Mouse (Mus musculus): ENCODE results near the gene Mpv17l. TPM values are rescaled to one million over a fixed set of nuclear protein-coding genes. Genes with fewer than 3 reads are reported as not detected.

The Mpv17l gene
- polyA plus RNA-seq, 1 experiment from 2014 or later, result 41.5 TPM

DNA sequence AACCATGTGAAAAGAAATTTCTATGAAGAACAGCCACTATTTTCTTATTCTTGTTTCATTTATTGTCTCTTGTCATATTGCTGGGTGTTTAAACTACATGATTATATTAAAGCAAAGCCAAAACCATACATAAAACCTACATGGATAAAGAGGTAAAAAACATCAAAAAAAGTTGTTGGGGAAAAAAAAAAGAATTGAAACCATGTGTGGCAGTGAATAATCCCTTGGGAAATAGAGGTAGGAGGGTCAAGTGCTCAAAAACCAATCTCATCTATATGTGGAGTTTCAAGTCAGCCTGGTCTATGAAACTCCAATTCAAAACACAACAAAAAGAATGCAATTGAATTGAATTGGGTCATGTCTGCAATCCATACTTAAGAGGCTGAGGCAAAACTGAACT lies 10.1 kb upstream of the Mpv17l start:
- no peaks in the 10 kb centered on the region for H3K27me3 ChIP-seq (ENCODE audit: control insufficient read depth, insufficient read depth, low read depth, low read length)
- no peaks in the 10 kb centered on the region for H3K36me3 ChIP-seq (ENCODE audit: control insufficient read depth, insufficient read depth, low read length)
- no peaks in the 10 kb centered on the region for H3K9me3 ChIP-seq (replicated peaks; ENCODE audit: control insufficient read depth, low read length, poor library complexity, severe bottlenecking)
- no peak overlapping the region for H3K9ac ChIP-seq (ENCODE audit: low read depth, low read length)
- no peak overlapping the region for H3K4me2 ChIP-seq (ENCODE audit: low read length)
- no peak overlapping the region for H3K4me3 ChIP-seq (ENCODE audit: low read depth, low read length)
- no peaks in the 10 kb centered on the region for H3K4me1 ChIP-seq (ENCODE audit: control insufficient read depth, insufficient read depth, low read length)
- ATAC-seq, result no peak
- no peak overlapping the region for H3K27ac ChIP-seq (ENCODE audit: low read length)

DNA sequence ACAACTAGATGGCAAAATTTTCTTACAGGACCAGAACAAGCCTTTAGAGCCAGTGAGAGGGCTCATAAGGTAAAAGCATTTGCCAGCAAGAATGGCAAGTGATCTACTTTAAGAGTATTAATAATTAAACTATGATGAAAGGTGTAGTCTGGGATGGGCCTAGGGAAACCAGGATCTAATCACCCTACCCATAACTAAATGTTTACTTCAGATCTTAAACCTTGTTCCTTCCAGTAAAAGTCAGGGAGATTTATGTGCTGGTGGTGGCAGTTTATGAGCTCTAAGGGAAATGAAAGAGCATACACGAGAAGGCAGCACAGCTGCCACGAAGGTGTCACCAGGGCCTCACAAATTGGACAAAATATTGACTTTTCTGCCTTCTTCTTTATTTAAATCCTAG lies 8.9 kb upstream of the Mpv17l start:
- Histone ChIP-seq H3K27ac (ENCODE audit: low read length) (no peak overlapping the region), H3K27me3 (ENCODE audit: control insufficient read depth, insufficient read depth, low read depth, low read length) (no peaks in the 10 kb centered on the region), H3K4me2 (ENCODE audit: low read length) (no peak overlapping the region), H3K9me3 (replicated peaks; ENCODE audit: control insufficient read depth, low read length, poor library complexity, severe bottlenecking) (no peaks in the 10 kb centered on the region), H3K4me3 (ENCODE audit: low read depth, low read length) (no peak overlapping the region), H3K36me3 (ENCODE audit: control insufficient read depth, insufficient read depth, low read length) (no peaks in the 10 kb centered on the region), H3K4me1 (ENCODE audit: control insufficient read depth, insufficient read depth, low read length) (no peaks in the 10 kb centered on the region), H3K9ac (ENCODE audit: low read depth, low read length) (no peak overlapping the region)
- no peak for ATAC-seq
- WGBS, result 89% methylated on average over 2 of the region's 2 CpGs

DNA sequence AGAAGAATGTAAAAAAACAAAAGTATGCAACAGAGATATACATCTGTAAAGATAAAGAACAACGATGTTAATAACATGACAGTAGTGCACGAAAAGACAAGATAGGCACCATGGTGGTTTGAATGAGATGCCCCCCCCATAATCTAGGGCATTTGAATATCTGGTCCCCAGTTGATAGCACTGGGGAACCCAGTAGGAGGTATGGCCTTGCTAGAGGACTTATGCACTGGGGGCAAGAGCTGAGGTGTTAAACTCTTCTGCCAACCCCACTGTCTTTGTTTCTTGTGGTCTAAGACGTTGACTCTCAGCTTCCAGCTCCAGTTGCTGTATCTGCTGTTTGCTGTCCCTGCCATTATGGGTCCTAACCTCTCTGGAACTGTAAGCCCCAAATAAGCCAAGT lies 7.2 kb upstream of the Mpv17l start:
- H3K4me3 ChIP-seq (ENCODE audit: low read depth, low read length), result no peak overlapping the region
- H3K9ac ChIP-seq (ENCODE audit: low read depth, low read length), result no peak overlapping the region
- no peaks in the 10 kb centered on the region for H3K4me1 ChIP-seq (ENCODE audit: control insufficient read depth, insufficient read depth, low read length)
- no peak for ATAC-seq
- 88% methylated on average over 3 of the region's 3 CpGs for WGBS
- no peak overlapping the region for H3K27ac ChIP-seq (ENCODE audit: low read length)
- H3K4me2 ChIP-seq (ENCODE audit: low read length), result no peak overlapping the region
- H3K27me3 ChIP-seq (ENCODE audit: control insufficient read depth, insufficient read depth, low read depth, low read length), result no peaks in the 10 kb centered on the region
- no peaks in the 10 kb centered on the region for H3K9me3 ChIP-seq (replicated peaks; ENCODE audit: control insufficient read depth, low read length, poor library complexity, severe bottlenecking)
- no peaks in the 10 kb centered on the region for H3K36me3 ChIP-seq (ENCODE audit: control insufficient read depth, insufficient read depth, low read length)

DNA sequence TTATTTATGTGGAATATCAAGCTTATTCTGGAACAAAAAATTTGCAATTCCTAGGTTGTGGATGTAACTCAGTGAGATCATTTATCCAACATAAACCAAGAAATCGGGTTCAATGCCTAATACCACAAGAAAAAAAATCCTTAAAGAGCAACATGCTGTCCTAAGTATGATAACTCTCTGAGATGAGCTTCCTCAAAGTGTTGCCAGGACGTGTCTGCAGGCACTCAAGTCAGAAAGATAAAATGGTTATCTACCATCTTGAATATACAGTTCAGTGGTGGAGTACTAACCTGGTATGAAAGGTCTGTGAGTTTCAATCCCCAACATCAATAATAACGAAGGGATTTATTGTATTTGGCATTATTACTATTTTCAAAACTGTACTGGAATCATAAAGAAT lies 6.6 kb upstream of the Mpv17l start:
- H3K9me3 ChIP-seq (replicated peaks; ENCODE audit: control insufficient read depth, low read length, poor library complexity, severe bottlenecking), result no peaks in the 10 kb centered on the region
- ATAC-seq, result no peak
- H3K4me3 ChIP-seq (ENCODE audit: low read depth, low read length), result no peak overlapping the region

DNA sequence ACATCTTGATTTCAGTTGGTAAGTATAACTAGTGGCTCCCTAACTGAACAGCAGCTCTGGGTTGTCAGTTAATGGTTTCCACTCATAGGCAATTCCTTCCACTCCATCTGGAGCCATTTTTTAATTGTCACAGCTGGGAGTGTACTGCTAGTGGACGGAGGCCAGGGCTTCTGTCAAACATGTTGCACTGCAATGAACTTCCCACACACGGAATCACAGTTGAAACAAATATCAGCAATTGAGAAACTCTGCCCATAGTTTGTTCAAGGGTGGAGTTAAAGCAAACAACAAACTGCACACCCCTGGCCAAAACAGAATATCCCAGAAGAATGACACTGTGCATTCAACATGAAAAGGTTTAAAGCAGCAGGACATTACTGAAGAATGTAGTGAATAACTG lies 4.0 kb upstream of the Mpv17l start:
- no peaks in the 10 kb centered on the region for H3K36me3 ChIP-seq (ENCODE audit: control insufficient read depth, insufficient read depth, low read length)
- no peak overlapping the region for H3K4me2 ChIP-seq (ENCODE audit: low read length)
- no peak overlapping the region for H3K27ac ChIP-seq (ENCODE audit: low read length)
- H3K4me1 ChIP-seq (ENCODE audit: control insufficient read depth, insufficient read depth, low read length), result peaks cover 12% of the 10 kb centered on the region
- H3K27me3 ChIP-seq (ENCODE audit: control insufficient read depth, insufficient read depth, low read depth, low read length), result no peaks in the 10 kb centered on the region
- no peak overlapping the region for H3K4me3 ChIP-seq (ENCODE audit: low read depth, low read length)
- ATAC-seq, result no peak
- H3K9me3 ChIP-seq (replicated peaks; ENCODE audit: control insufficient read depth, low read length, poor library complexity, severe bottlenecking), result no peaks in the 10 kb centered on the region
- no peak overlapping the region for H3K9ac ChIP-seq (ENCODE audit: low read depth, low read length)
- WGBS, result 79% methylated on average over 2 of the region's 2 CpGs

More for the DNA sequence above, 6.6 kb upstream of the Mpv17l start:
- WGBS, result 91% methylated on average over 3 of the region's 3 CpGs
- Histone ChIP-seq H3K4me1 (ENCODE audit: control insufficient read depth, insufficient read depth, low read length) (no peaks in the 10 kb centered on the region), H3K4me2 (ENCODE audit: low read length) (no peak overlapping the region), H3K36me3 (ENCODE audit: control insufficient read depth, insufficient read depth, low read length) (no peaks in the 10 kb centered on the region), H3K27me3 (ENCODE audit: control insufficient read depth, insufficient read depth, low read depth, low read length) (no peaks in the 10 kb centered on the region), H3K9ac (ENCODE audit: low read depth, low read length) (no peak overlapping the region), H3K27ac (ENCODE audit: low read length) (no peak overlapping the region)

DNA sequence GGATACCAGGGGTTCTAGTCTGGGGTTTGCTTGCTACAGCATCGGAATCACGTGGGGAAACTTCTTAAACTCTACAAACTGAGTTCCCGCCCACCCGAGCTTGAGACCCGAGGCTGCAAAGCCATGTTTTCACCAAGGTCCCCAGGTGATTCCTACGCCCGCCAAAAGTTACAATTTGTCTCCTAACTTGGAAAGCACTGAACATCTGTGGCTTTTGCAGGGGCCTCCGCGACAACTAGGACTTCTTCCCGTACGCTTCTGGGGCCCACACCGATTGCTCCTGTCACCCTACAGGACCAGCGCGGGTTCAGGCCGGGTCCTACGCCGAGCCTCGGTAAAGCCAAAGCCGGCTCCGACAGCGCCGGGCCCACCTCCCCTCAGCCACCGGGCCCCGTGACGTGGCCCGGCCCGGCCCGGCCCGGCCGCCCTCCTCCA lies 547 bp upstream of the Mpv17l start:
- WGBS, result under 1% methylated on average over 30 of the region's 30 CpGs
- Histone ChIP-seq H3K27me3 (ENCODE audit: control insufficient read depth, insufficient read depth, low read depth, low read length) (no peaks in the 10 kb centered on the region), H3K36me3 (ENCODE audit: control insufficient read depth, insufficient read depth, low read length) (no peaks in the 10 kb centered on the region), H3K4me3 (ENCODE audit: low read depth, low read length) (peak overlapping the region; percentile 96), H3K9me3 (replicated peaks; ENCODE audit: control insufficient read depth, low read length, poor library complexity, severe bottlenecking) (no peaks in the 10 kb centered on the region), H3K4me1 (ENCODE audit: control insufficient read depth, insufficient read depth, low read length) (peaks cover 13% of the 10 kb centered on the region), H3K27ac (ENCODE audit: low read length) (peak overlapping the region; percentile 88), H3K4me2 (ENCODE audit: low read length) (peak overlapping the region; percentile 64), H3K9ac (ENCODE audit: low read depth, low read length) (peak overlapping the region; percentile 94)
- ATAC-seq, result no peak

DNA sequence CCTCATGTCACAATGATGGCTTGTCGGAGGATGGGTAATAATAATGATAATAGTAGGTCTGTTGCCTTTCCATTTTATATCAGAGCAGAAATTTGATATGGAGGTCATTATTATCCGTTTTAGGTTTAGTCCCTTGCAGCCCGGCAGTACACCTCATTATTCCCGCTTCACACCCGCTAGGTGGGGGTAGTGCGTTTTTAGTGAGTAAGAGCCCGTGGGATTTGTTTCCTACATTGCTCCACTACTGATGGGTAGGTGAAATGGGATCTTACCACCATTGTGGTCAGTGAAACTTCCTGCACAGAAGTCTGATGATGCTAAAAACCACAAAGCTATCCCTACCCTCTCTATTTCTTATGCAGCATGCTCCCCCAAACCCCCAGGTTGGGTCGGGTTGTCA lies 527 bp downstream of the Mpv17l start:
- WGBS, result 7% methylated on average over 8 of the region's 8 CpGs
- ATAC-seq, result peak; percentile 92
- H3K4me1 ChIP-seq (ENCODE audit: control insufficient read depth, insufficient read depth, low read length), result peaks cover 13% of the 10 kb centered on the region
- H3K27me3 ChIP-seq (ENCODE audit: control insufficient read depth, insufficient read depth, low read depth, low read length), result no peaks in the 10 kb centered on the region
- peak overlapping the region; percentile 64 for H3K4me2 ChIP-seq (ENCODE audit: low read length)
- H3K36me3 ChIP-seq (ENCODE audit: control insufficient read depth, insufficient read depth, low read length), result no peaks in the 10 kb centered on the region
- no peaks in the 10 kb centered on the region for H3K9me3 ChIP-seq (replicated peaks; ENCODE audit: control insufficient read depth, low read length, poor library complexity, severe bottlenecking)
- peak overlapping the region; percentile 88 for H3K27ac ChIP-seq (ENCODE audit: low read length)
- H3K4me3 ChIP-seq (ENCODE audit: low read depth, low read length), result peak overlapping the region; percentile 96
- peak overlapping the region; percentile 94 for H3K9ac ChIP-seq (ENCODE audit: low read depth, low read length)

DNA sequence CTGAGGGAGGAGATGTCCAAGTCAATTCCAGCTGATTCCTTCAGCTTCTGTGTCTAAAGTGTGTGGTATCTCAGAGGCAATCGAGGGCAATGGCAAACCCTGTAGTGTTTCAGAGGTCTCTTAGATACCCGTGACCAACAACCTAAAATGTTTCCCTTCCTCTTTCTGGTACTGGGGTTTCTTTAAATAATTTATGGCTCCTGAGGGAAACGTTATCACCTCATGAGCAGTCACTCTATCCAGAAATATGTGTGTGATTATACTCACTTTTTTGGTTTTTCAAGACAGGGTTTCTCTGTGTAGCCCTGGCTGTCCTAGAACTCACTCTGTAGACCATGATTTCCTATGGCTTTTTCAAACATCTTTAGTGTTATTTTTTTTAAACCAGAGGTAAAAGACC lies 4.3 kb downstream of the Mpv17l start:
- H3K36me3 ChIP-seq (ENCODE audit: control insufficient read depth, insufficient read depth, low read length), result no peaks in the 10 kb centered on the region
- no peak for ATAC-seq
- H3K27ac ChIP-seq (ENCODE audit: low read length), result no peak overlapping the region
- no peaks in the 10 kb centered on the region for H3K27me3 ChIP-seq (ENCODE audit: control insufficient read depth, insufficient read depth, low read depth, low read length)
- no peak overlapping the region for H3K9ac ChIP-seq (ENCODE audit: low read depth, low read length)
- no peaks in the 10 kb centered on the region for H3K9me3 ChIP-seq (replicated peaks; ENCODE audit: control insufficient read depth, low read length, poor library complexity, severe bottlenecking)
- H3K4me2 ChIP-seq (ENCODE audit: low read length), result no peak overlapping the region
- no peak overlapping the region for H3K4me3 ChIP-seq (ENCODE audit: low read depth, low read length)
- whole genome bisulfite sequencing, result 88% methylated on average over 3 of the region's 3 CpGs
- H3K4me1 ChIP-seq (ENCODE audit: control insufficient read depth, insufficient read depth, low read length), result peaks cover 5% of the 10 kb centered on the region

DNA sequence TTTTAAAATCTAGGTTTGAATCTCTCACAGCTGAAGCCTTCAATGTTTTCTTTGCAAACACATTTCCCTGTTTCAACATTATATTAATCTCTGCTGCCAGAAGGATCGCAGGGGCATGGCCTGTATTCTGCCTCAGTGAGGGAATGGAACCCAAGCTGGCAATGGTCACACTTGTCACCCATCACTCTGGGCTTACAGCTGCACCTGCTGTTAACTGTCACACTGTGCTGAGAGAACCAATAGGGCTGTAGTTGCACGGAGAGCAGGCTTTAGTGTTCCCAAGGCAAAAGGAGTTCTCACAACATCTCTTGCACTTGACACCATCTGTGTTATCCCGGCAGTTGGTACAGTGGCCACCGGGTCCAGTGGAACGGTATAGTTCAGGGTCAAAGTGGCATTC lies 17.1 kb downstream of the Mpv17l start:
- no peaks in the 10 kb centered on the region for H3K27me3 ChIP-seq (ENCODE audit: control insufficient read depth, insufficient read depth, low read depth, low read length)
- no peak overlapping the region for H3K4me3 ChIP-seq (ENCODE audit: low read depth, low read length)
- ATAC-seq, result no peak
- no peaks in the 10 kb centered on the region for H3K4me1 ChIP-seq (ENCODE audit: control insufficient read depth, insufficient read depth, low read length)
- peaks cover 14% of the 10 kb centered on the region for H3K9me3 ChIP-seq (replicated peaks; ENCODE audit: control insufficient read depth, low read length, poor library complexity, severe bottlenecking)
- 90% methylated on average over 5 of the region's 5 CpGs for WGBS
- H3K9ac ChIP-seq (ENCODE audit: low read depth, low read length), result no peak overlapping the region
- H3K27ac ChIP-seq (ENCODE audit: low read length), result no peak overlapping the region
- no peak overlapping the region for H3K4me2 ChIP-seq (ENCODE audit: low read length)
- peaks cover 14% of the 10 kb centered on the region for H3K36me3 ChIP-seq (ENCODE audit: control insufficient read depth, insufficient read depth, low read length)

DNA sequence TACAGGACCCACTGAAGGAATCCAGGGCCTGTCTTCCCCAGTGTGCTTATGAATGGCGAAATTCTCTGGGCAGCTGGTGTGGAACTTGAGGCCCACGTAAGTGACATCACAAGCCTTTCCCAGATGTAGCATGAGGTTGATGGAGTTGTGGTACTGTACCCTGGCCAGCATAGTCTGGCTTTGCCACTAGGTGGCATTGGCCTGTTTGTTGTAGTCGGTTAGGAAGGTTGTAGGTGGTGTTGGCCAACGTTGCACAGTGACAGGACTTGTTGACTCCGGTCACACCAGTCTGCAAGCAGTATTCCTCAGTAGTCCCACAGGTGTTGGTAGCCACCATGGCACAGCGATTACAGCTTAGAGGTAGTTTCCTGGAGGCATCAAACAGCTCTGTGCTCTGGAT lies 18.1 kb downstream of the Mpv17l start:
- peaks cover 8% of the 10 kb centered on the region for H3K9me3 ChIP-seq (replicated peaks; ENCODE audit: control insufficient read depth, low read length, poor library complexity, severe bottlenecking)
- no peaks in the 10 kb centered on the region for H3K4me1 ChIP-seq (ENCODE audit: control insufficient read depth, insufficient read depth, low read length)
- H3K27me3 ChIP-seq (ENCODE audit: control insufficient read depth, insufficient read depth, low read depth, low read length), result no peaks in the 10 kb centered on the region
- no peak overlapping the region for H3K4me2 ChIP-seq (ENCODE audit: low read length)
- H3K9ac ChIP-seq (ENCODE audit: low read depth, low read length), result no peak overlapping the region
- H3K4me3 ChIP-seq (ENCODE audit: low read depth, low read length), result no peak overlapping the region
- H3K36me3 ChIP-seq (ENCODE audit: control insufficient read depth, insufficient read depth, low read length), result peaks cover 9% of the 10 kb centered on the region; the same call in 1 of the 2 replicates
- 94% methylated on average over 6 of the region's 6 CpGs for WGBS
- H3K27ac ChIP-seq (ENCODE audit: low read length), result no peak overlapping the region
- no peak for ATAC-seq
